Comparison of ENCODE assay signal across 8 mouse cellular contexts in the genomic region with DNA sequence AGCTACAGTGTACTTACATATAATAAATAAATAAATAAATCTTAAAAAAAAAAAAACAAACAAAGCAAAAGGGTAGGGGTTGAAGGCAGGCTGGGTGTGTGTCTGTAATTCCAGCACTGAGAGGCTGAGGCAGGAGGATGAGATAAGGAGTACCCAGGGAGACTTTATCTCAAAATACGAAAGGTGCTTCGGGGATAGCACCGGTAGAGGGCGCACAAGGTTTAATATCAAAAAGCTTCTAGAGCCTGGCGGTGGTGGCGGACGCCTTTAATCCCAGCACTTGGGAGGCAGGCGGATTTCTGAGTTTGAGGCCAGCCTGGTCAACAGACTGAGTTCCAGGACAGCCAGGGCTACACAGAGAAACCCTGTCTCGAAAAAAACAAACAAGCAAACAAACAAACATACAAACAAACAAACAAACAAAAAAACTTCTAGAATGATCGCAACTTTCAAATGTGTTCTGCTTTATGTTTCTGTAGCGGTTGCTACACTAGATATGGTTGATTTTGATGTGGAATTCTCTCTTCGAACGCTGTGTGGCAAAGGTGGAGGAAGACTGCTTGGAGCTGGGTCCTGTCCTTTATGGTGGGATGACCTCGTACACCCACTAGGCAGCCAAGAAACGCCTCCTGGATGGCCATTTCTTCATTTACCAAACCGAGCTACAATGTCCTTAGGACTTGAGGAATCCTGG. TPM values are rescaled to one million over a fixed set of nuclear protein-coding genes. Genes with fewer than 3 reads are reported as not detected.
DNase-seq lines count a peak whose midpoint lies in the region; ATAC-seq lines count a peak whose summit lies in the region.

No protein-coding gene starts in this region.

- H3K36me3 ChIP-seq in embryonic facial prominence, embryonic 14.5 days (ENCODE audit: control insufficient read depth, insufficient read depth, low read length): peaks cover 7% of the 10 kb centered on the region; the same call in 1 of the 2 replicates
- H3K36me3 ChIP-seq in kidney, embryonic 14.5 days (ENCODE audit: control insufficient read depth, insufficient read depth, low read length): no peaks in the 10 kb centered on the region; the same call in 1 of the 2 replicates
- peaks cover 8% of the 10 kb centered on the region; the same call in 1 of the 2 replicates for H3K36me3 ChIP-seq in limb, embryonic 15.5 days

- DNase-seq in 3T3-L1 (ENCODE audit: low read depth, low spot score): peak; percentile 96
- peak; percentile 50 to 60 for DNase-seq in adrenal gland, postnatal 4 days (ENCODE audit: low spot score in 2 of 2)
- DNase-seq in embryonic facial prominence, embryonic 14.5 days (ENCODE audit: low spot score): peak; percentile 90
- DNase-seq in heart, adult 9 months (ENCODE audit: low spot score in 2 of 2): peak; percentile 60 to 81
- DNase-seq in monocyte, adult 2 months (ENCODE audit: low read depth in 1 of 2, low spot score in 2 of 2): peak; percentile 52 to 72
- peak; percentile 75 to 86 for DNase-seq in spleen, postnatal 36 days (ENCODE audit: low spot score in 2 of 2)

- H3K9ac ChIP-seq in embryonic facial prominence, embryonic 14.5 days (ENCODE audit: low read depth, low read length): peak overlapping the region; percentile 75
- peak overlapping the region; percentile 72 for H3K9ac ChIP-seq in kidney, embryonic 14.5 days (ENCODE audit: low read depth, low read length)
- peak overlapping the region; percentile 61 for H3K9ac ChIP-seq in limb, embryonic 15.5 days

- no peak; the same call in 1 of the 2 replicates for ATAC-seq in embryonic facial prominence, embryonic 14.5 days (ENCODE audit: low read depth)
- peak; percentile 30 for ATAC-seq in kidney, embryonic 14.5 days (ENCODE audit: low FRiP score, low TSS enrichment)
- ATAC-seq in limb, embryonic 15.5 days (ENCODE audit: insufficient number of reproducible peaks, low FRiP score, low TSS enrichment, low read depth): no peak

- H3K4me2 ChIP-seq in embryonic facial prominence, embryonic 14.5 days (ENCODE audit: low read depth, low read length): peak overlapping the region; percentile 76
- peak overlapping the region; percentile 84 for H3K4me2 ChIP-seq in kidney, embryonic 14.5 days (replicated peaks; ENCODE audit: low read depth, low read length)
- peak overlapping the region; percentile 93 for H3K4me2 ChIP-seq in limb, embryonic 15.5 days

- no peaks in the 10 kb centered on the region for H3K4me1 ChIP-seq in embryonic facial prominence, embryonic 14.5 days (ENCODE audit: control insufficient read depth, insufficient read depth, low read length)
- peaks cover 4% of the 10 kb centered on the region for H3K4me1 ChIP-seq in kidney, embryonic 14.5 days (ENCODE audit: control insufficient read depth, insufficient read depth, low read length)
- H3K4me1 ChIP-seq in limb, embryonic 15.5 days: peaks cover 13% of the 10 kb centered on the region

- WGBS in embryonic facial prominence, embryonic 14.5 days: 2% methylated on average over 16 of the region's 16 CpGs
- 5% methylated on average over 16 of the region's 16 CpGs for WGBS in kidney, embryonic 14.5 days
- 4% methylated on average over 16 of the region's 16 CpGs for WGBS in limb, embryonic 15.5 days

- H3K9me3 ChIP-seq in embryonic facial prominence, embryonic 14.5 days (ENCODE audit: control insufficient read depth, low read length): 0 out of 2 replicates have a peak, but pooled peaks cover 3% of the 10 kb centered on the region
- no peaks in the 10 kb centered on the region for H3K9me3 ChIP-seq in kidney, embryonic 14.5 days (ENCODE audit: control insufficient read depth, low read length)
- H3K9me3 ChIP-seq in limb, embryonic 15.5 days: no peaks in the 10 kb centered on the region

- H3K27ac ChIP-seq in embryonic facial prominence, embryonic 14.5 days (replicated peaks; ENCODE audit: low read depth, low read length): peak overlapping the region; percentile 91
- H3K27ac ChIP-seq in kidney, embryonic 14.5 days (ENCODE audit: low read depth, low read length): peak overlapping the region; percentile 90
- peak overlapping the region; percentile 93 for H3K27ac ChIP-seq in limb, embryonic 15.5 days

- no peaks in the 10 kb centered on the region for H3K27me3 ChIP-seq in embryonic facial prominence, embryonic 14.5 days (replicated peaks; ENCODE audit: control insufficient read depth, insufficient read depth, low read length)
- no peaks in the 10 kb centered on the region for H3K27me3 ChIP-seq in kidney, embryonic 14.5 days (ENCODE audit: control insufficient read depth, insufficient read depth, low read length)
- no peaks in the 10 kb centered on the region for H3K27me3 ChIP-seq in limb, embryonic 15.5 days

- H3K4me3 ChIP-seq in embryonic facial prominence, embryonic 14.5 days (ENCODE audit: low read depth, low read length): peak overlapping the region; percentile 69
- peak overlapping the region; percentile 67 for H3K4me3 ChIP-seq in kidney, embryonic 14.5 days (ENCODE audit: low read length)
- H3K4me3 ChIP-seq in limb, embryonic 15.5 days: peak overlapping the region; percentile 76

RNA-seq across cellular contexts. Expression of a gene that starts 0.8 kb away (rescaled TPM):
- 1 to 10 TPM; 5.3 to 5.6 TPM for total RNA-seq in adrenal gland, postnatal 4 days (2021)
- polyA plus RNA-seq in embryonic facial prominence, embryonic 14.5 days (2014; fragmentation: Nextera tagmentation; extraction: Ambion mirVana): 0.85 and 1.3 TPM in 2 replicates
- polyA plus RNA-seq in kidney, embryonic 14.5 days (2014; fragmentation: Nextera tagmentation; extraction: Ambion mirVana): 1.6 and 2.7 TPM in 2 replicates
- 0.82 and 0.88 TPM in 2 replicates for polyA plus RNA-seq in limb, embryonic 15.5 days (2015; fragmentation: Nextera tagmentation; extraction: Ambion mirVana)

RNA-seq across cellular contexts. Expression of a gene that starts 1.0 kb away (rescaled TPM):
- total RNA-seq in adrenal gland, postnatal 4 days (2021): 10 to 100 TPM; 27.4 to 32.6 TPM
- 47.4 and 52.3 TPM in 2 replicates for polyA plus RNA-seq in embryonic facial prominence, embryonic 14.5 days (2014; fragmentation: Nextera tagmentation; extraction: Ambion mirVana)
- polyA plus RNA-seq in kidney, embryonic 14.5 days (2014; fragmentation: Nextera tagmentation; extraction: Ambion mirVana): 52.4 and 56.0 TPM in 2 replicates
- polyA plus RNA-seq in limb, embryonic 15.5 days (2015; fragmentation: Nextera tagmentation; extraction: Ambion mirVana): 49.3 and 52.6 TPM in 2 replicates

RNA-seq across cellular contexts. Expression of a gene that starts 12.7 kb away (rescaled TPM):
- total RNA-seq in adrenal gland, postnatal 4 days (2021): 100 to 1,000 TPM; 150 to 153 TPM
- 208 and 234 TPM in 2 replicates for polyA plus RNA-seq in embryonic facial prominence, embryonic 14.5 days (2014; fragmentation: Nextera tagmentation; extraction: Ambion mirVana)
- 274 and 346 TPM in 2 replicates for polyA plus RNA-seq in kidney, embryonic 14.5 days (2014; fragmentation: Nextera tagmentation; extraction: Ambion mirVana)
- polyA plus RNA-seq in limb, embryonic 15.5 days (2015; fragmentation: Nextera tagmentation; extraction: Ambion mirVana): 216 and 223 TPM in 2 replicates

RNA-seq across cellular contexts. Expression of a gene that starts 29.7 kb away (rescaled TPM):
- 10 to 100 TPM; 29.3 to 33.5 TPM for total RNA-seq in adrenal gland, postnatal 4 days (2021)
- 19.0 and 19.9 TPM in 2 replicates for polyA plus RNA-seq in embryonic facial prominence, embryonic 14.5 days (2014; fragmentation: Nextera tagmentation; extraction: Ambion mirVana)
- polyA plus RNA-seq in kidney, embryonic 14.5 days (2014; fragmentation: Nextera tagmentation; extraction: Ambion mirVana): 11.9 and 13.0 TPM in 2 replicates
- 20.2 and 27.8 TPM in 2 replicates for polyA plus RNA-seq in limb, embryonic 15.5 days (2015; fragmentation: Nextera tagmentation; extraction: Ambion mirVana)

RNA-seq across cellular contexts. Expression of a gene that starts 32.7 kb away (rescaled TPM):
- 10 to 100 TPM; 32.4 to 37.0 TPM for total RNA-seq in adrenal gland, postnatal 4 days (2021)
- 27.2 and 28.4 TPM in 2 replicates for polyA plus RNA-seq in embryonic facial prominence, embryonic 14.5 days (2014; fragmentation: Nextera tagmentation; extraction: Ambion mirVana)
- 20.3 and 31.6 TPM in 2 replicates for polyA plus RNA-seq in kidney, embryonic 14.5 days (2014; fragmentation: Nextera tagmentation; extraction: Ambion mirVana)
- 35.0 and 36.0 TPM in 2 replicates for polyA plus RNA-seq in limb, embryonic 15.5 days (2015; fragmentation: Nextera tagmentation; extraction: Ambion mirVana)
